Mouse (Mus musculus) kidney, embryonic 14.5 days (tissue): ENCODE measurements around the gene Gm10959. TPM values are rescaled to one million over a fixed set of nuclear protein-coding genes. Genes with fewer than 3 reads are reported as not detected.

ENCODE experiments used
- ATAC-seq: fragments of 200-750 bp; cut with Nextera tagmentation; 2 replicates; pipeline ENCODE4 v1.8.0; 2017; ENCODE audit warnings: moderate number of reproducible peaks, mild to moderate bottlenecking, moderate TSS enrichment, moderate library complexity; ENCODE audit not compliant: low FRiP score, low TSS enrichment
- H3K27ac ChIP-seq: fragments of 300-500 bp; sonication (generic); 2 replicates; pipeline ENCODE4 v1.5.1; 2014; ENCODE audit warnings: low read depth, mild to moderate bottlenecking, low read length, moderate library complexity, mixed read lengths
- H3K27me3 ChIP-seq: fragments of 300-500 bp; sonication (generic); 2 replicates; pipeline ENCODE4 v1.6.1; 2014; ENCODE audit warnings: mild to moderate bottlenecking, low read length; ENCODE audit not compliant: control insufficient read depth, insufficient read depth
- H3K36me3 ChIP-seq: fragments of 300-500 bp; sonication (generic); 2 replicates; pipeline ENCODE4 v1.6.1; 2014; ENCODE audit warnings: low read length, mixed read lengths; ENCODE audit not compliant: control insufficient read depth, insufficient read depth
- H3K4me1 ChIP-seq: fragments of 300-500 bp; sonication (generic); 2 replicates; pipeline ENCODE4 v1.6.1; 2014; ENCODE audit warnings: low read length, mixed read lengths; ENCODE audit not compliant: control insufficient read depth, insufficient read depth
- H3K4me2 ChIP-seq: fragments of 300-500 bp; sonication (generic); replicated peaks from 2 replicates; pipeline ENCODE4 v1.6.1; 2014; ENCODE audit warnings: low read depth, mild to moderate bottlenecking, low read length
- H3K4me3 ChIP-seq: fragments of 300-500 bp; sonication (generic); 2 replicates; pipeline ENCODE4 v1.5.1; 2014; ENCODE audit warnings: mild to moderate bottlenecking, low read length
- H3K9ac ChIP-seq: fragments of 300-500 bp; sonication (generic); 2 replicates; pipeline ENCODE4 v1.6.1; 2014; ENCODE audit warnings: low read depth, mild to moderate bottlenecking, low read length, moderate library complexity
- H3K9me3 ChIP-seq: fragments of 300-500 bp; sonication (generic); 2 replicates; pipeline ENCODE4 v1.6.1; 2016; ENCODE audit warnings: low read length; ENCODE audit not compliant: control insufficient read depth
- WGBS: fragments of 180-500 bp; shearing (Covaris S2); extraction: QIAGEN DNeasy Blood & Tissue Kit; methylation state at CpG from one replicate; pipeline ENCODE4 v1.1.7; 2014; 5-methylcytosine and 5-hydroxymethylcytosine counted together
- polyA plus RNA-seq: library from polyadenylated mRNA; unstranded; fragments of >200 nt; fragmentation: Nextera tagmentation; extraction: Ambion mirVana; gene quantifications from 2 replicates; pipeline ENCODE4 v1.2.1, GENCODE M21; 2014

Gm10959 gene
- polyA plus RNA-seq, 1 experiment from 2014 or later = not detected

- H3K9ac ChIP-seq = no peak overlapping the region
- no peak overlapping the region for H3K4me2 ChIP-seq
- no peak overlapping the region for H3K4me3 ChIP-seq
- no peaks in the 10 kb centered on the region for H3K9me3 ChIP-seq
- H3K27ac ChIP-seq = no peak overlapping the region
- H3K36me3 ChIP-seq = no peaks in the 10 kb centered on the region
- no peaks in the 10 kb centered on the region for H3K4me1 ChIP-seq
- ATAC-seq = no peak
- 87% methylated on average over 2 of the region's 2 CpGs for WGBS
- H3K27me3 ChIP-seq = no peaks in the 10 kb centered on the region
Measured at GRCm38 (mm10) chr3:122876870-122877269, 42.3 kb downstream of the Gm10959 start.

- H3K27me3 ChIP-seq = no peaks in the 10 kb centered on the region
- ATAC-seq = no peak
- no peaks in the 10 kb centered on the region for H3K4me1 ChIP-seq
- H3K9ac ChIP-seq = no peak overlapping the region
- H3K4me2 ChIP-seq = no peak overlapping the region
- H3K36me3 ChIP-seq = no peaks in the 10 kb centered on the region
- H3K9me3 ChIP-seq = no peaks in the 10 kb centered on the region
- no peak overlapping the region for H3K27ac ChIP-seq
- no peak overlapping the region for H3K4me3 ChIP-seq
- WGBS = 80% methylated on average over 1 of the region's 1 CpGs
Measured at GRCm38 (mm10) chr3:122871596-122871995, 47.6 kb downstream of the Gm10959 start.

- H3K9ac ChIP-seq = no peak overlapping the region
- no peak for ATAC-seq
- no peak overlapping the region for H3K4me3 ChIP-seq
- H3K4me1 ChIP-seq = no peaks in the 10 kb centered on the region
- H3K9me3 ChIP-seq = no peaks in the 10 kb centered on the region
- WGBS = 100% methylated on average over 1 of the region's 1 CpGs
- H3K36me3 ChIP-seq = no peaks in the 10 kb centered on the region
- H3K27ac ChIP-seq = no peak overlapping the region
- no peaks in the 10 kb centered on the region for H3K27me3 ChIP-seq
- H3K4me2 ChIP-seq = no peak overlapping the region
Measured at GRCm38 (mm10) chr3:122868270-122868669, 50.9 kb downstream of the Gm10959 start.

GRCm38 (mm10) chr3:122865092-122865491 is 54.1 kb downstream of the Gm10959 start:
- no peak for ATAC-seq
- Histone ChIP-seq H3K27me3 (no peaks in the 10 kb centered on the region), H3K4me1 (no peaks in the 10 kb centered on the region), H3K4me3 (no peak overlapping the region), H3K9ac (no peak overlapping the region), H3K36me3 (no peaks in the 10 kb centered on the region), H3K9me3 (no peaks in the 10 kb centered on the region), H3K27ac (no peak overlapping the region), H3K4me2 (no peak overlapping the region)
- 80% methylated on average over 4 of the region's 4 CpGs for WGBS

Other genes starting within 250 kb of the Gm10959 start
- 5.7 and 7.4 TPM in 2 replicates for gene Pde5a, start 190.4 kb downstream of the Gm10959 start, polyA plus RNA-seq
- gene Fabp2, start 24.3 kb downstream of the Gm10959 start, polyA plus RNA-seq = not detected in 2 replicates
- gene 1810037I17Rik, start 4.8 kb upstream of the Gm10959 start, polyA plus RNA-seq = 91.8 and 125 TPM in 2 replicates
- 7.1 and 16.4 TPM in 2 replicates for gene Usp53, start 65.2 kb upstream of the Gm10959 start, polyA plus RNA-seq
- gene Myoz2, start 115.7 kb upstream of the Gm10959 start, polyA plus RNA-seq = 0.14 TPM in 1 of 2 replicates, not detected in the other